Mouse (Mus musculus): ENCODE data around the gene Olfr315. TPM values are rescaled to one million over a fixed set of nuclear protein-coding genes. Genes with fewer than 3 reads are reported as not detected.
"Not testable (repeated sequence)": the region's sequence is repeated elsewhere in the genome, so short reads cannot be mapped to it uniquely, and the experiment has no call there.

Olfr315 gene
- not detected for total RNA-seq (2021)
- long read RNA-seq, experiment 1, result 0 reads
- long read RNA-seq, experiment 2, result 0 reads

GRCm38 (mm10) chr11:58772888-58773287, at the start of gene Olfr315:
Olfr315 (plus strand) TSS chr11:58773188.
- no peak for DNase-seq (ENCODE audit: low spot score)

- no peak for DNase-seq (ENCODE audit: low spot score)
These were observed 49.1 kb upstream of the Olfr315 start, which contains the start of gene Olfr318 for GRCm38 (mm10) chr11:58723914-58724313. Olfr318 (minus strand) TSS chr11:58724014.

- not testable (repeated sequence) for DNase-seq (ENCODE audit: low spot score)
These were observed 44.9 kb upstream of the Olfr315 start for GRCm38 (mm10) chr11:58727896-58728650.

GRCm38 (mm10) chr11:58733372-58733771, 39.6 kb upstream of the Olfr315 start:
- no peak for DNase-seq (ENCODE audit: low spot score)

- DNase-seq (ENCODE audit: low spot score), result no peak
These were observed 34.2 kb upstream of the Olfr315 start, which contains the start of gene Olfr317 for GRCm38 (mm10) chr11:58738792-58739262. Olfr317 (minus strand) TSS chr11:58739212.

GRCm38 (mm10) chr11:58751096-58751495, 21.9 kb upstream of the Olfr315 start:
- not testable (repeated sequence) for DNase-seq (ENCODE audit: low spot score)

GRCm38 (mm10) chr11:58752434-58752833, 20.6 kb upstream of the Olfr315 start, which contains the start of gene Olfr316:
Olfr316 (plus strand) TSS chr11:58752734.
- no peak for DNase-seq (ENCODE audit: low spot score)

GRCm38 (mm10) chr11:58782480-58783089, 9.6 kb downstream of the Olfr315 start, which contains the start of gene Olfr314:
Olfr314 (plus strand) TSS chr11:58782952.
- DNase-seq (ENCODE audit: low spot score), result no peak

- DNase-seq (ENCODE audit: low spot score), result no peak
These were observed 11.2 kb downstream of the Olfr315 start for GRCm38 (mm10) chr11:58784182-58784581.

GRCm38 (mm10) chr11:58787651-58788050, 14.7 kb downstream of the Olfr315 start:
- DNase-seq (ENCODE audit: low spot score), result no peak

GRCm38 (mm10) chr11:58788346-58788745, 15.4 kb downstream of the Olfr315 start:
- no peak for DNase-seq (ENCODE audit: low spot score)

GRCm38 (mm10) chr11:58789532-58789931, 16.5 kb downstream of the Olfr315 start:
- no peak for DNase-seq (ENCODE audit: low spot score)

GRCm38 (mm10) chr11:58790053-58790452, 17.1 kb downstream of the Olfr315 start:
- DNase-seq (ENCODE audit: low spot score), result no peak

- DNase-seq (ENCODE audit: low spot score), result no peak
These were observed 17.7 kb downstream of the Olfr315 start for GRCm38 (mm10) chr11:58790646-58791045.

- DNase-seq (ENCODE audit: low spot score), result no peak
These were observed 22.9 kb downstream of the Olfr315 start for GRCm38 (mm10) chr11:58795856-58796255.

GRCm38 (mm10) chr11:58796850-58797249, 23.9 kb downstream of the Olfr315 start:
- no peak for DNase-seq (ENCODE audit: low spot score)

- DNase-seq (ENCODE audit: low spot score), result no peak
These were observed 26.8 kb downstream of the Olfr315 start for GRCm38 (mm10) chr11:58799747-58800146.

- no peak for DNase-seq (ENCODE audit: low spot score)
These were observed 28.7 kb downstream of the Olfr315 start, which contains the start of gene Fam183b for GRCm38 (mm10) chr11:58801558-58802228. Fam183b (minus strand) TSS chr11:58801960.

- no peak for DNase-seq (ENCODE audit: low spot score)
These were observed 30.9 kb downstream of the Olfr315 start for GRCm38 (mm10) chr11:58803871-58804270.

GRCm38 (mm10) chr11:58804393-58804792, 31.4 kb downstream of the Olfr315 start:
- no peak for DNase-seq (ENCODE audit: low spot score)

GRCm38 (mm10) chr11:58812001-58812400, 39.0 kb downstream of the Olfr315 start:
- DNase-seq (ENCODE audit: low spot score), result no peak

GRCm38 (mm10) chr11:58814700-58815099, 41.7 kb downstream of the Olfr315 start, which contains the start of gene Olfr313:
Olfr313 (plus strand) TSS chr11:58815000.
- not testable (repeated sequence) for DNase-seq (ENCODE audit: low spot score)

All from gastrocnemius, adult 18-20 months (tissue).